Comparison of ENCODE assay signal across 7 mouse cellular contexts in genomic region chrX:12762334-12763126, GRCm38 (mm10). TPM values are rescaled to one million over a fixed set of nuclear protein-coding genes. Genes with fewer than 3 reads are reported as not detected.
DNase-seq lines count a peak whose midpoint lies in the region; ATAC-seq and TF ChIP-seq lines count a peak whose summit lies in the region.

No protein-coding gene starts in this region.

- H3K9me3 ChIP-seq in lung, embryonic 15.5 days, result no peaks in the 10 kb centered on the region
- no peaks in the 10 kb centered on the region for H3K9me3 ChIP-seq in hindbrain, embryonic 12.5 days (replicated peaks)
- no peaks in the 10 kb centered on the region for H3K9me3 ChIP-seq in midbrain, embryonic 15.5 days

- peak overlapping the region; percentile 98 for H3K27ac ChIP-seq in lung, embryonic 15.5 days
- peak overlapping the region; percentile 98 for H3K27ac ChIP-seq in cortical plate, adult 2 months (ENCODE audit: insufficient read depth, low read length)
- H3K27ac ChIP-seq in hindbrain, embryonic 12.5 days, result peak overlapping the region; percentile 94
- H3K27ac ChIP-seq in midbrain, embryonic 15.5 days, result peak overlapping the region; percentile 97

- TF ChIP-seq CTCF in cortical plate, adult 2 months (IDR thresholded peaks at IDR 0.05; ENCODE audit: extremely low read depth, insufficient read depth, low read length), result no peak

- intact Hi-C loops in gastrocnemius, postnatal 14 days (cut with DNase I; ENCODE audit: low total_unique reads), result no loop called here

- peak; percentile 11; the same call in 1 of the 2 replicates for ATAC-seq in lung, embryonic 15.5 days (ENCODE audit: borderline replicate concordance, extremely low read depth, low FRiP score, low TSS enrichment)
- ATAC-seq in hindbrain, embryonic 12.5 days (ENCODE audit: low FRiP score), result peak; percentile 27; the same call in 1 of the 2 replicates
- ATAC-seq in midbrain, embryonic 15.5 days (replicated peaks), result peak; percentile 34; the same call in 1 of the 2 replicates

- H3K4me3 ChIP-seq in lung, embryonic 15.5 days, result peak overlapping the region; percentile 67
- H3K4me3 ChIP-seq in cortical plate, adult 2 months (ENCODE audit: insufficient read depth, low read length), result peak overlapping the region; percentile 94
- peak overlapping the region; percentile 68 for H3K4me3 ChIP-seq in hindbrain, embryonic 12.5 days
- peak overlapping the region; percentile 65 for H3K4me3 ChIP-seq in midbrain, embryonic 15.5 days

- H3K4me1 ChIP-seq in lung, embryonic 15.5 days, result 0 out of 2 replicates have a peak, but pooled peaks cover 6% of the 10 kb centered on the region
- H3K4me1 ChIP-seq in cortical plate, adult 2 months (ENCODE audit: control insufficient read depth, insufficient read depth, low read length), result no peaks in the 10 kb centered on the region
- peaks cover 8% of the 10 kb centered on the region; the same call in 1 of the 2 replicates for H3K4me1 ChIP-seq in hindbrain, embryonic 12.5 days
- H3K4me1 ChIP-seq in midbrain, embryonic 15.5 days, result peaks cover 7% of the 10 kb centered on the region

- TF ChIP-seq POLR2A in cortical plate, adult 2 months (IDR thresholded peaks at IDR 0.05; ENCODE audit: extremely low read depth, insufficient read depth, low read length), result no peak

- peaks cover 8% of the 10 kb centered on the region; the same call in 1 of the 2 replicates for H3K27me3 ChIP-seq in lung, embryonic 15.5 days
- peaks cover 13% of the 10 kb centered on the region for H3K27me3 ChIP-seq in hindbrain, embryonic 12.5 days
- H3K27me3 ChIP-seq in midbrain, embryonic 15.5 days (replicated peaks), result no peaks in the 10 kb centered on the region

- H3K36me3 ChIP-seq in lung, embryonic 15.5 days, result no peaks in the 10 kb centered on the region
- H3K36me3 ChIP-seq in hindbrain, embryonic 12.5 days, result no peaks in the 10 kb centered on the region
- no peaks in the 10 kb centered on the region for H3K36me3 ChIP-seq in midbrain, embryonic 15.5 days (replicated peaks)

- WGBS in lung, embryonic 15.5 days, result 11% methylated on average over 22 of the region's 32 CpGs
- WGBS in hindbrain, embryonic 12.5 days, result 15% methylated on average over 31 of the region's 32 CpGs
- WGBS in midbrain, embryonic 15.5 days, result 12% methylated on average over 28 of the region's 32 CpGs

- H3K9ac ChIP-seq in lung, embryonic 15.5 days, result peak overlapping the region; percentile 70
- peak overlapping the region; percentile 84 for H3K9ac ChIP-seq in hindbrain, embryonic 12.5 days
- peak overlapping the region; percentile 76 for H3K9ac ChIP-seq in midbrain, embryonic 15.5 days

- no peak for DNase-seq in lung, postnatal 4 days
- no peak for DNase-seq in gastrocnemius, postnatal 14 days
- no peak for DNase-seq in spleen, postnatal 36 days (ENCODE audit: low spot score in 2 of 2)

- H3K4me2 ChIP-seq in lung, embryonic 15.5 days, result peak overlapping the region; percentile 56
- peak overlapping the region; percentile 56 for H3K4me2 ChIP-seq in hindbrain, embryonic 12.5 days (replicated peaks)
- H3K4me2 ChIP-seq in midbrain, embryonic 15.5 days, result peak overlapping the region; percentile 48

RNA-seq across cellular contexts. Expression of gene Med14, which starts 0.7 kb away (rescaled TPM):
- polyA plus RNA-seq in lung, embryonic 15.5 days (2015; fragmentation: Nextera tagmentation; extraction: Ambion mirVana), result 9.7 and 10.7 TPM in 2 replicates
- 36.6 and 37.3 TPM in 2 replicates for polyA plus RNA-seq in cortical plate, adult 2 months (2012; rRNA removed)
- polyA plus RNA-seq in hindbrain, embryonic 12.5 days (2016; fragmentation: Nextera tagmentation; extraction: Ambion mirVana), result 19.4 and 23.2 TPM in 2 replicates
- 13.5 and 14.3 TPM in 2 replicates for polyA plus RNA-seq in midbrain, embryonic 15.5 days (2015; fragmentation: Nextera tagmentation; extraction: Ambion mirVana)
- 10 to 100 TPM; 17.8 to 18.6 TPM for total RNA-seq in gastrocnemius, postnatal 14 days (2021)
